Mouse (Mus musculus): ENCODE data around the gene Slc35g3.

DNA sequence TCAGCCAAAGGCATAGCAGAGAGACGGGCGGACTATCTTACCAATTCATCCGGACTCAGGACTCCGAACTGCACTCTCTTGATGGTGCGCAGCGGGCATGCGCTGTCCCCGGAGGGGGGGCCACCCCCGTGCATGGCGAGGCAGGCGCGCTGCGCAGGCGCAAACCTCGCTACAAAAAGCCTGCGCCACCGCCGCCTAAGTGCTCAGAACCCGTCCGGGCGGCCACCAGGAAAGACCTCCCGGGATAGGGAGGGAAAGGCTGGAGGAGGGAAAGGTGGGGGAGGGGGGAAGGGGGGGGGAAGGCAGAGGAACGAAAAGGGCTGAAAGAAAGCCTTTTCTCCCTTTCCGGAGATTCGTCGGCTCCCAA is 3.7 kb downstream of the Slc35g3 start:
- TF ChIP-seq CTCF (IDR thresholded peaks at IDR 0.05; ENCODE audit: low read depth) (no peak), EP300 (IDR thresholded peaks at IDR 0.05; ENCODE audit: low read depth) (no peak)

Measured in heart, postnatal 0 days (tissue).